Mouse (Mus musculus): Measurements from ENCODE around the gene Krtap5-3.

DNA sequence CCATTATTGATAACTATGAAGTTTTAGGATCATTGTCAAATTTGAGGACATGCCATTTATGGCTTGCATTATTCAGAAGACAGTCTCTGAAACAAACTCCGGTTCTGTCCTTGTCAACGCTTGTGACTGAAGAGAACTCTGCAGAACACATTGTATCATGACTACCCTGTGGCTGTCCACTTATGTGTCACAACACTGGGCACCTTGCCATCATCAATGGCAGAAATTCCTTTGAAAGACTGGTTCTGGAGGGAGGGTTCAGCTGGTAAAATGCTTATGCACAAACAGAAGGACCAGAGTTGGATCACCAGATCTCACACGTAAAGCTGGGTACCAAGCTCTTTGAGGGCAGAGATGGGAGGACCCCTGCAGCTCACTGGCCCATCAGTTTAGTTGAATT, 41.8 kb upstream of the Krtap5-3 start:
- TF ChIP-seq CTCF (IDR thresholded peaks at IDR 0.05; ENCODE audit: extremely low read depth, insufficient read depth, low read length), result no peak
- TF ChIP-seq POLR2A (IDR thresholded peaks at IDR 0.05; ENCODE audit: extremely low read depth, insufficient read depth, low read length), result no peak
